Mouse (Mus musculus): ENCODE measurements at regions not wholly inside any gene's neighbourhood (a gene's known extent, or its start where the extent isn't known, plus 50 kb on each side); places are given as distances from the start of the nearest gene placed in this dataset.

DNA sequence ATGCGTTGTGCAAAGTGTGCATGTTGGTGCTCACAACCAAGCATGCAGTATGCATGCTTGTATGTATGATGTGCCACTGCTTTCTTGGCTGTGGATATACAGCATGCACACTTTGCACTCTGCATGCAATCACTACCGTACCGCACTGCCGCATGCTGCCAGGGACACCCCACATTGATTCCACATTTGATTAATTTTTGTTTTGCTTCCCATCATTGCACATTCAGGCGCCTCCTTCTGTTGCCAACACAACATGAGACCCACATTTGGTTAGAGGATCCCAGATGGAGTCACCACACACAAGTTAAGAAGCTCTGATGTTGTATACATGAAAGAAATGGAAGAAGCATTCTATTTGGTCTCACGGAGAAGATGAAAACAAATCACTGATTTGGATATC, 211.2 kb upstream of the Id4 start:
- ATAC-seq (ENCODE audit: insufficient read depth) (no peak), DNase-seq (no peak)
- WGBS = 83% methylated on average over 6 of the region's 6 CpGs
- no peak overlapping the region for H3K9ac ChIP-seq
- H3K27me3 ChIP-seq (ENCODE audit: insufficient read depth, low read length) = no peaks in the 10 kb centered on the region
- H3K4me3 ChIP-seq (ENCODE audit: low read depth, low read length) = no peak overlapping the region
- no peaks in the 10 kb centered on the region for H3K36me3 ChIP-seq (ENCODE audit: insufficient read depth)
- H3K4me1 ChIP-seq (ENCODE audit: insufficient read depth) = no peaks in the 10 kb centered on the region
- no peak overlapping the region for H3K27ac ChIP-seq (ENCODE audit: low read depth)
- H3K4me2 ChIP-seq = no peak overlapping the region
- no peak for TF ChIP-seq CTCF (IDR thresholded peaks at IDR 0.05; ENCODE audit: low read depth)
- no peaks in the 10 kb centered on the region for H3K9me3 ChIP-seq (ENCODE audit: low read depth, low read length)

DNA sequence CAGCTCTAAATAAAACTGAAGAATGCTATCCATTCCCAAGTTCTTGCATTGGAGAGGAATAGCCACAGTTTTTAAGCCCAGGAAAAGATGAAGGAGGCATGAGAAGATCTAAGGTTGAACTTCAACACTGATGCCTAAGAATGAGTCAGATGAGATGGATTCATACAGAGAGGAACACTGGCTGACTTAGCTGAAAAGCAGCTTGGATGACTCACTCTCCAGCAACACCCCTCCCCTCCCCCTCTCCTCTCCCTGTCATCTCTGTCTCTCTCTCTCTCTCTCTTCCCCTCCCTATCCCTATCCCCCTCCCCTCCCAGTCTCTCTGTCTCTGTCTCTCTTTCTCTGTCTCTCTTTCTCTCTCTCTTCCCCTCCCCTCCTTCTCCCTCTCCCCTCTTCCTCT, 186.4 kb upstream of the Id4 start:
- ATAC-seq (ENCODE audit: insufficient read depth) = peak; percentile 54; the same call in 1 of the 2 replicates
- H3K4me3 ChIP-seq (ENCODE audit: low read depth, low read length) = no peak overlapping the region
- DNase-seq = peak; percentile 64
- H3K4me1 ChIP-seq (ENCODE audit: insufficient read depth) = no peaks in the 10 kb centered on the region
- H3K27me3 ChIP-seq (ENCODE audit: insufficient read depth, low read length) = no peaks in the 10 kb centered on the region
- no peak overlapping the region for H3K9ac ChIP-seq
- H3K27ac ChIP-seq (ENCODE audit: low read depth) = no peak overlapping the region
- TF ChIP-seq CTCF (IDR thresholded peaks at IDR 0.05; ENCODE audit: low read depth) = no peak
- no peak overlapping the region for H3K4me2 ChIP-seq
- H3K36me3 ChIP-seq (ENCODE audit: insufficient read depth) = no peaks in the 10 kb centered on the region
- no peaks in the 10 kb centered on the region for H3K9me3 ChIP-seq (ENCODE audit: low read depth, low read length)

DNA sequence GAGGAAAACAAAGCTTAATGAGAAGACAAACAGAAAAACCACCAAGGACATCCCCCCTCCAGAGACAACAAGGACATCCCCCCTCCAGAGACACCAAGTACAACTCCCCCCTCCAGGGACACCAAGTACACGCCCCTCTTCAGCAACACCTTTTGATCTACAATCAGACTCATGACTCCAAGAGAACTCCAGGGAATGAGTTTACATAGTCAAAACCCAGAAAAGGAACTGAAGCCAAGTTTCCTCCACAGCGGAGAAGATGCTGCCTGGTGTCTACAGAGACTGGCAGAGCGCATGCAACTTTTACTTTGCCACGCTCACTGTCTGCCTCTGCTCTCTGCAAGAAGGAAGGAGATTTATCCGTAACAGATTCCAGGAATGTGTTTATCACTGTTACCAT, 185.7 kb upstream of the Id4 start:
- 30% methylated on average over 5 of the region's 5 CpGs for WGBS
- no peaks in the 10 kb centered on the region for H3K36me3 ChIP-seq (ENCODE audit: insufficient read depth)

DNA sequence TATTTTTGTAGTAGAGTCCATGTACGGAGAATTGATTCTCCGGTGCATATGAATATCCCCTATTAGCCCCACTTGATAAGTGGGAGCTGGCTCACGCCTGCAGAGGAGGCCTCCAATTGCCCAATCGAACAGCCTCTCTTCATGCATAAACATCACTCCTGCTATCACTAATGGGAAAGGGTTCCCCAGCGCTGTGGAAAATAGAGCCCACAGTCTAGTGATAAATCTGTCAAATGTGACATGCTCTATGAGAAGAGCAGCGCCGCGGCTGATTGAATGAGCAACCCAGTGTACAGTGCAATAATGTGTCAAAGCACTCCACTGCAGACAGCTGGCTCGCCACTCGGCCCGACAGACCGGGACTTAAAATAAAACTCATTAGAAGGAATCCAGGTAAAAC, 182.8 kb upstream of the Id4 start:
- no peak overlapping the region for H3K27ac ChIP-seq (ENCODE audit: low read depth)
- ATAC-seq (ENCODE audit: insufficient read depth) = no peak
- no peak for TF ChIP-seq CTCF (IDR thresholded peaks at IDR 0.05; ENCODE audit: low read depth)
- no peak overlapping the region for H3K4me2 ChIP-seq
- DNase-seq = peak; percentile 9
- no peaks in the 10 kb centered on the region for H3K36me3 ChIP-seq (ENCODE audit: insufficient read depth)
- H3K9me3 ChIP-seq (ENCODE audit: low read depth, low read length) = no peaks in the 10 kb centered on the region
- 45% methylated on average over 12 of the region's 12 CpGs for WGBS
- H3K27me3 ChIP-seq (ENCODE audit: insufficient read depth, low read length) = no peaks in the 10 kb centered on the region
- H3K4me1 ChIP-seq (ENCODE audit: insufficient read depth) = no peaks in the 10 kb centered on the region
- no peak overlapping the region for H3K4me3 ChIP-seq (ENCODE audit: low read depth, low read length)
- no peak overlapping the region for H3K9ac ChIP-seq

More for the DNA sequence above, 185.7 kb upstream of the Id4 start:
- TF ChIP-seq CTCF (IDR thresholded peaks at IDR 0.05; ENCODE audit: low read depth) = no peak
- no peak overlapping the region for H3K4me3 ChIP-seq (ENCODE audit: low read depth, low read length)
- ATAC-seq (ENCODE audit: insufficient read depth) (peak; percentile 70), DNase-seq (peak; percentile 80)
- H3K4me1 ChIP-seq (ENCODE audit: insufficient read depth) = no peaks in the 10 kb centered on the region
- peak overlapping the region; percentile 10; the same call in 1 of the 2 replicates for H3K4me2 ChIP-seq
- H3K27me3 ChIP-seq (ENCODE audit: insufficient read depth, low read length) = no peaks in the 10 kb centered on the region
- H3K9ac ChIP-seq = no peak overlapping the region
- no peaks in the 10 kb centered on the region for H3K9me3 ChIP-seq (ENCODE audit: low read depth, low read length)
- peak overlapping the region; percentile 2; the same call in 1 of the 2 replicates for H3K27ac ChIP-seq (ENCODE audit: low read depth)

DNA sequence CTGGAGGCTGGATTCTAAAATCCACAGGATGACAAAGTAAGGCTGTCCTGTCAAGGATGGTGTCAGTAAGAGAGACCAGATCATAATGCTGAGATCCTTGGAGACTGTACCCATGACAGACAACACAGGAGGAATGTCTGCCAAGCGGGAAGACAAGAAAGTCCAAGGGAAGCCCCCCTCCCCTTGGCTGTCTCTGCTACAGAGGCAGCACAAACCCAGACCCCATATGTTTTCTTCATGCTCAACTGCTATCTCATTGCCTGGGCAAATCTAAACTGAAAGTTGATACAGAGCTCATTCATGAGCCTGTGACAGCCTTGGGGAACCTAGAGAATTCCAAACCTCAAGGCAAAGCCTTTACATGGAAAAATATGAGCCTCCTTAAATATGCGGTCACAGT, 177.7 kb upstream of the Id4 start:
- 47% methylated on average over 2 of the region's 2 CpGs for WGBS
- peak overlapping the region; percentile 66; the same call in 1 of the 2 replicates for H3K27ac ChIP-seq (ENCODE audit: low read depth)
- no peaks in the 10 kb centered on the region for H3K4me1 ChIP-seq (ENCODE audit: insufficient read depth)
- no peaks in the 10 kb centered on the region for H3K27me3 ChIP-seq (ENCODE audit: insufficient read depth, low read length)
- peak; percentile 62 for ATAC-seq (ENCODE audit: insufficient read depth)
- H3K4me3 ChIP-seq (ENCODE audit: low read depth, low read length) = no peak overlapping the region
- H3K9ac ChIP-seq = no peak overlapping the region
- no peak for TF ChIP-seq CTCF (IDR thresholded peaks at IDR 0.05; ENCODE audit: low read depth)
- H3K4me2 ChIP-seq = no peak overlapping the region
- no peaks in the 10 kb centered on the region for H3K9me3 ChIP-seq (ENCODE audit: low read depth, low read length)
- peak; percentile 53 for DNase-seq
- no peaks in the 10 kb centered on the region for H3K36me3 ChIP-seq (ENCODE audit: insufficient read depth)

DNA sequence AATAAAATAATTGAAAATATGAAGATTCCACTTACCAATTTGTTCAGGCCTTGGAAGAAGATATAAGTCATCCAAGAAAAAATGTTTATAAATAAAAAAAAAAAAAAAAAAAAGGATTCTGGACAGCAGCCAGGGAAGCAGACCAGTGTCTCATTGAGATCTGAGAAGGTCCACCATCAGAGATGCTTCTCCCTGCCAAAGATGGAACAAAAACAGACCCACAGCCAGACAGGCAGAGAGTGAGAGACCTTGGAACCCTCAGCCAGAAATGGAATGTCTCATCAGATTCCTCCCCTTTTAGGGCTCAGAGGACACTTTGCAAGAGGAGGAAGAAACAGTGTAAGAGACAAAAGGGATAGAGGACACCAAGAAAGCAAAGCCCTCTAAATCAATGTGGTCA, 177.2 kb upstream of the Id4 start:
- TF ChIP-seq CTCF (IDR thresholded peaks at IDR 0.05; ENCODE audit: low read depth) = no peak
- Histone ChIP-seq H3K4me2 (no peak overlapping the region), H3K9ac (no peak overlapping the region), H3K27ac (ENCODE audit: low read depth) (peak overlapping the region; percentile 66; the same call in 1 of the 2 replicates), H3K4me3 (ENCODE audit: low read depth, low read length) (no peak overlapping the region), H3K4me1 (ENCODE audit: insufficient read depth) (no peaks in the 10 kb centered on the region), H3K27me3 (ENCODE audit: insufficient read depth, low read length) (no peaks in the 10 kb centered on the region), H3K36me3 (ENCODE audit: insufficient read depth) (no peaks in the 10 kb centered on the region), H3K9me3 (ENCODE audit: low read depth, low read length) (no peaks in the 10 kb centered on the region)
- peak; percentile 71 for DNase-seq
- peak; percentile 58; the same call in 1 of the 2 replicates for ATAC-seq (ENCODE audit: insufficient read depth)

DNA sequence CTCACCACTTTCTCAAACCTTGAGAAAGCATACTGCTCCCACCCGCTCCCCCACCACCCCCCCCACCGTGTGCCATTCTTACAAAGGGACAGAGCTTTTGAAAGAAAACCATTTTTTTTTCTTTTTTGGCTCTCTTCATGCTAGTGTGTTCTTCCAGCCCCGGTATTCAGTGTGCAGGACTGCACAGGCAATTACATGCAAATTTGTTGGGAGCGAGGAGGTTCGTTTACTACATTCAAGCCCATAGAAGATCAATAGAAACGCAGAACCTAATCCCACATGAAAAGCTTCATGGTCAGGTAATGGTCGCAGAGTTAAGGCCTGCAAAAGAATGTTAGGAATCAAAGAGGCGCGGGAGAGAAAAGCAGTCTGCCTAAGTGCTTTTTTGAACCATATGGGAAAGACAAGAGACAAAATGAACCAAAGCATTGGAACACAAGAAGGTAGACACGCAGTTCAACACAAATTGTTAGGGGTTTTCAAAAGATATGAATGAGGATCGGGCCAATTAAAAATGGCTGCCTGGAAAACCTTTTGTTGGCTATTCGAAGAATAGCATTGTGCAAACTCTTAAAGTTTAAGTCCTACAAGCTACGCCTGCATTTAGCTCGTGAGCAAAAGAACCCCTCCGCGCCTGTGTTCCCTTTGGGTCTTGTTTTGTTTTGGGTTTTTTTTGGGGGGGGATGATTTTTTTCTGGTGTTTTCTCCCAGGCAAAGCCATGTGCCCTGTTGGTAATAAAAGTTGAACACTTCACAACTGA, 166.6 kb upstream of the Id4 start:
- Histone ChIP-seq H3K27me3 (ENCODE audit: insufficient read depth, low read length) (no peaks in the 10 kb centered on the region), H3K27ac (ENCODE audit: low read depth) (no peak overlapping the region), H3K36me3 (ENCODE audit: insufficient read depth) (no peaks in the 10 kb centered on the region), H3K9ac (no peak overlapping the region), H3K4me2 (no peak overlapping the region), H3K4me3 (ENCODE audit: low read depth, low read length) (no peak overlapping the region), H3K9me3 (ENCODE audit: low read depth, low read length) (no peaks in the 10 kb centered on the region), H3K4me1 (ENCODE audit: insufficient read depth) (no peaks in the 10 kb centered on the region)
- TF ChIP-seq CTCF (IDR thresholded peaks at IDR 0.05; ENCODE audit: low read depth) = no peak
- ATAC-seq (ENCODE audit: insufficient read depth) (no peak), DNase-seq (no peak)
- 82% methylated on average over 16 of the region's 16 CpGs for WGBS

Data from lung, embryonic 14.5 days (tissue).